Mouse (Mus musculus): ENCODE data around the gene Ak9. TPM values are rescaled to one million over a fixed set of nuclear protein-coding genes. Genes with fewer than 3 reads are reported as not detected.
"Not testable (repeated sequence)": the region's sequence is repeated elsewhere in the genome, so short reads cannot be mapped to it uniquely, and the experiment has no call there.

The Ak9 gene
- total RNA-seq, 1 experiment from 2014 or later = not detected

GRCm38 (mm10) chr10:41308205-41308604 is 4.4 kb downstream of the Ak9 start:
- ATAC-seq (replicated peaks; ENCODE audit: low read depth, poor library complexity, severe bottlenecking) = no peak

GRCm38 (mm10) chr10:41315866-41316265 is 12.1 kb downstream of the Ak9 start:
- no peak for ATAC-seq (replicated peaks; ENCODE audit: low read depth, poor library complexity, severe bottlenecking)

- ATAC-seq (replicated peaks; ENCODE audit: low read depth, poor library complexity, severe bottlenecking) = no peak
Observed at GRCm38 (mm10) chr10:41332533-41333043, 28.8 kb downstream of the Ak9 start.

- ATAC-seq (replicated peaks; ENCODE audit: low read depth, poor library complexity, severe bottlenecking) = no peak
Observed at GRCm38 (mm10) chr10:41341346-41341745, 37.6 kb downstream of the Ak9 start.

- no peak for ATAC-seq (replicated peaks; ENCODE audit: low read depth, poor library complexity, severe bottlenecking)
Observed at GRCm38 (mm10) chr10:41365086-41365485, 61.3 kb downstream of the Ak9 start.

GRCm38 (mm10) chr10:41380466-41380865 is 76.7 kb downstream of the Ak9 start:
- ATAC-seq (replicated peaks; ENCODE audit: low read depth, poor library complexity, severe bottlenecking) = no peak

- ATAC-seq (replicated peaks; ENCODE audit: low read depth, poor library complexity, severe bottlenecking) = peak; percentile 99
Observed at GRCm38 (mm10) chr10:41385506-41386221, 81.9 kb downstream of the Ak9 start.

GRCm38 (mm10) chr10:41393555-41393954 is 89.8 kb downstream of the Ak9 start:
- ATAC-seq (replicated peaks; ENCODE audit: low read depth, poor library complexity, severe bottlenecking) = 0 out of 2 replicates have a peak, but pooled peaks have one; percentile 47

- no peak for ATAC-seq (replicated peaks; ENCODE audit: low read depth, poor library complexity, severe bottlenecking)
Observed at GRCm38 (mm10) chr10:41401097-41401496, 97.3 kb downstream of the Ak9 start.

- ATAC-seq (replicated peaks; ENCODE audit: low read depth, poor library complexity, severe bottlenecking) = no peak
Observed at GRCm38 (mm10) chr10:41403364-41403763, 99.6 kb downstream of the Ak9 start.

- no peak for ATAC-seq (replicated peaks; ENCODE audit: low read depth, poor library complexity, severe bottlenecking)
Observed at GRCm38 (mm10) chr10:41403893-41404612, 100.3 kb downstream of the Ak9 start.

GRCm38 (mm10) chr10:41410176-41410575 is 106.4 kb downstream of the Ak9 start:
- not testable (repeated sequence) for ATAC-seq (replicated peaks; ENCODE audit: low read depth, poor library complexity, severe bottlenecking)

- ATAC-seq (replicated peaks; ENCODE audit: low read depth, poor library complexity, severe bottlenecking) = not testable (repeated sequence)
Observed at GRCm38 (mm10) chr10:41410821-41411220, 107.0 kb downstream of the Ak9 start.

GRCm38 (mm10) chr10:41413471-41413870 is 109.7 kb downstream of the Ak9 start:
- ATAC-seq (replicated peaks; ENCODE audit: low read depth, poor library complexity, severe bottlenecking) = not testable (repeated sequence)

GRCm38 (mm10) chr10:41415368-41415767 is 111.6 kb downstream of the Ak9 start:
- not testable (repeated sequence) for ATAC-seq (replicated peaks; ENCODE audit: low read depth, poor library complexity, severe bottlenecking)

- ATAC-seq (replicated peaks; ENCODE audit: low read depth, poor library complexity, severe bottlenecking) = no peak
Observed at GRCm38 (mm10) chr10:41420496-41421200, 116.9 kb downstream of the Ak9 start.

GRCm38 (mm10) chr10:41423681-41424080 is 119.9 kb downstream of the Ak9 start:
- ATAC-seq (replicated peaks; ENCODE audit: low read depth, poor library complexity, severe bottlenecking) = no peak

- no peak for ATAC-seq (replicated peaks; ENCODE audit: low read depth, poor library complexity, severe bottlenecking)
Observed at GRCm38 (mm10) chr10:41426368-41426767, 122.6 kb downstream of the Ak9 start.

GRCm38 (mm10) chr10:41434624-41435023 is 130.8 kb downstream of the Ak9 start:
- no peak for ATAC-seq (replicated peaks; ENCODE audit: low read depth, poor library complexity, severe bottlenecking)

- no peak for ATAC-seq (replicated peaks; ENCODE audit: low read depth, poor library complexity, severe bottlenecking)
Observed at GRCm38 (mm10) chr10:41435141-41435540, 131.4 kb downstream of the Ak9 start.

- ATAC-seq (replicated peaks; ENCODE audit: low read depth, poor library complexity, severe bottlenecking) = no peak
Observed at GRCm38 (mm10) chr10:41448216-41448615, 144.4 kb downstream of the Ak9 start.
